Mouse (Mus musculus) neutrophil, adult 5-6 weeks (primary cell): ENCODE measurements around the gene Ulk3. TPM values are rescaled to one million over a fixed set of nuclear protein-coding genes. Genes with fewer than 3 reads are reported as not detected.
A peak's percentile ranks its signal among the peaks of the same experiment; 100 is the strongest.

Source experiments
- ATAC-seq: fragments of 151-379, 151-347 bp; 2 replicates; pipeline ENCODE4 v1.8.0; 2017; ENCODE audit warnings: mild to moderate bottlenecking, moderate TSS enrichment; ENCODE audit not compliant: insufficient number of reproducible peaks, poor library complexity, low FRiP score, severe bottlenecking; ENCODE audit errors: extremely low read depth
- total RNA-seq: library from RNA; stranded (forward); fragments of 200-1000 nt; gene quantifications from 2 replicates; pipeline ENCODE4 v1.2.3, GENCODE M21; 2017

Gene Ulk3
- total RNA-seq = 34.4 and 39.3 TPM in 2 replicates

DNA sequence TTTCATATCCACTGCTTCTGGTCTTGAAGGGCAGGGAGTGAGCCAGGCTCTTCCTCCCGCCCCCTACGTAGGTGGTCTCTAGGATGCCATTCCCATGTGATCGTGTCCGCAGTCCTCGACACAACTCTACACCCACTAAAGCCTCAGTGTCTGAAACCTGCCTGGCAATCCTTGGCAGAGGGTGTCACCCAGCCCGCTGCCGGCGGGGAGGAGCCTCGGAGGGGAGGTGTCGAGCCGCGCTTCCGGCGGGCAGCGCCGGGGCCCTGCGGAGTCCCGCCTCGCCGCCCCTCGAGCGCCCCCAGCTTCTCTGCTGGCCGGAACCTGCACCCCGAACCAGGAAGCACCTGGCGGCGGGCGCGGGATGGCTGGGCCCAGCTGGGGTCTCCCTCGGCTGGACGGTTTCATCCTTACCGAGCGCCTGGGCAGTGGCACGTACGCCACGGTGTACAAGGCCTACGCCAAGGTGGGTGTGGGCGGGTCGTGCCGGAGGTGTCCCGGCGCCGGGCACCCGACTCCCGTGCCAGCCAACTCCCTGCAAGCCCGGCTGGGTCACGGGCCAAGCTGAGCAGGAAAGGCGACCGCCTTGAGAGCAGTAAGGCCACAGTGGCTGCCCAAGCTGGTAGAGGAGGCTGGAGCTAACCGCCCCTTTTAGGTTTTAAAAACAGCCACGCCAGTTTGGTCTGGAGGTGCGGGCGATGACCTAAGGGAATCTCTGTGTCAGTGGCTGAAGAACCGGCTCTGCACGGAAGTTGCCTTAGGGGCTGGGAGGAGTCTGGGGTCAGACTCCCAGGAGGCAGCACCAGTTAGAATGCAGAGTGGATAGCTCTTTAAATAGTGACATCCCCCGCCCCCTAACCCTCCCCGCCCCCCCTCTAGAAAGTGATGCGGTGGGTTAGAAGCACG, at the start of gene Ulk3:
Ulk3 (plus strand) TSS at position 229 of the 903 bp plus-strand sequence.
- peak; percentile 52 for ATAC-seq

DNA sequence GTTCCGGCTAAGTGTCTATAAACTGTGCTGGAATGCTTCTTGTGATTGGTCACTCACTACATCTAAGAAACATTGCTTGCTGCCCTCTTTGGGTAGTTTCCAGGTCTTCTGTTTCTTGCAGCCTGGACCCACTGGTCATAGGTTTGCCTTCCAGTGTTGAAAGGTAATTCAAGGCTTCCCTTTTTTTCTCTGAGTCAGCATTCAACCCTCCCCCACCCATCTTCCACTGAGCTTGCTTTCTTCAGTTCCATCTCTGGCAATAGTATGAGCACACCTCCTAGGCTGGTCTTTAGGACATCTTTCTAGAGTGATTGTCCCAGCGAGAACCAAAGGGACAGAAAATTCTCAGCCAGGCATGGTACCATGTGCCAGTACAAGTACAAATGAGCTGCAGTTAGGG, 49.7 kb upstream of the Ulk3 start:
- ATAC-seq = no peak

DNA sequence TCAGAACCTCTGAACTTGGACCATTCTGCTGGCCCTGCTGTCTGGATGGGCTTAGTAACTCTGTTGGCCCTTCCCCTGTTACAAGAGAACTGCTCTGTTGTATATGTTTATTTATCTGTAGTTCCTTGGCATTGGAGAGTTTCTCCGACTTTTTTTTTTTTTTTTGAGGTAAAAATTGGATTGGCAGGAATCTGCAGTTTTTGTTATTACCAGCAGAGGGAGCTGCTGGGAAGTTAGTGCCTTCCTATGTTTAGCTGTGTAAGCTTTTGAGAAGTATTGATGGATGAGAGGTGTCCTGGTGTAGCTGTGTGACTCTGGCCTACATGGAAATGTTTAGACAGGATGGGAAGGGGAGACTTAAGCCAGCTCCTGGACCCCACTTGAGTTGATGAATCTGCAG, 47.9 kb upstream of the Ulk3 start:
- ATAC-seq = peak; percentile 46; the same call in 1 of the 2 replicates

DNA sequence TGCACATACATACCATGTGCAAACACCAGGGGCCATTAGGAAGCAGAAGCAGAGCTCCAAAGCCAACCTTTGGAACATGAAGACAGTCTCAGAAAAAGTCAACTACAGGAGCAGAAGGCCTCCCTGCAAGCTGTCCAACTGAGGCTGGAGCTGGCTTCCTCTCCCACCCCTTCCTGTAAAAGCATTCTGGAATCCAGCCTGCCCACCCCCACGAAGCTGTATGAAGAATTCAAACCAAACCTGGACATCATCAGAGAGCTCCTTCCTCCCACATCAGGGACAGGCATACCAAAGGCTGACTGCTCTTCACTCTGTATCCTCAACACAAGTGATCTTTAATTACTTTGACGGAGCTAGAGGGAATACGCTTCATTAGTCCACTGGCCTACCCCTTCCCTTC, 45.3 kb upstream of the Ulk3 start:
- ATAC-seq = no peak

DNA sequence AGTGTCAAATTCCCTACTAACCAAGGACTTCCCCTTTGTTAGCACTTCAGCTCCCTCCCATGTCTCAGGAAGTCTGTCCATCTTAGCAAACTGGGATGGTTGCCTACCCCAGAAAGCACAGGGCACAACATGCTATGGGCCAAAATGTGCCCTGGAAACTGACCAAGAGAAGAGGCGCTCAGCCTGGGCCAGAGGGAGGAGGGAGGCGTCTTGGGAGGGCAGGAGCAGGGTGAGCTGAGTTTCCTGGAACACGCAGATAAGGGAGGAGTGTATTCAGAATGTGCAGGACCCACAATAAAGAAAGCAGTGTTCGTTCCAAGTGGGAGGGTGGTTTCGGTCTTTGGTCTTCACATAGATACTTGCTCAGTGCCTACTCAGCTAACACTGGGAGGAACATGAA, 42.0 kb upstream of the Ulk3 start:
- ATAC-seq = no peak

DNA sequence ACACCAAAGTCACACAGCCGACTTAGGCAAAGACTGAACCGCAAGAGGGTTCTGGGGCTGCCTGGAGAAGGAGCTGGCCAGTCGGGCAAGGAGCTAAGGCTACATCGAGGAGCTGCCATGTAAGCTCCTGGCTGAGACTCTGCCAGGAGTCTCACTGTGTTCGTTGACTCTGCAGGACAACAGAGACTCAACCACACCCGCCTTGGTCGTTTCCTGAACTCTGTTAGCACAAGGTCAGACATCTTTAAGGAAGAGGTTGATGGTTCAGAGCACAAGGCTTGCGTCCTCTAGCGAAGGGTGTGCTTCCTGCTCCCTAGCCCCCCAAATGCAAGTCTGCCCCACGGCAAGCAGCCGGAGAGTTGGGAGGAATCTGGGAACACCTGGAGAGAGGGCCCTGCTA, 41.4 kb upstream of the Ulk3 start:
- no peak for ATAC-seq

DNA sequence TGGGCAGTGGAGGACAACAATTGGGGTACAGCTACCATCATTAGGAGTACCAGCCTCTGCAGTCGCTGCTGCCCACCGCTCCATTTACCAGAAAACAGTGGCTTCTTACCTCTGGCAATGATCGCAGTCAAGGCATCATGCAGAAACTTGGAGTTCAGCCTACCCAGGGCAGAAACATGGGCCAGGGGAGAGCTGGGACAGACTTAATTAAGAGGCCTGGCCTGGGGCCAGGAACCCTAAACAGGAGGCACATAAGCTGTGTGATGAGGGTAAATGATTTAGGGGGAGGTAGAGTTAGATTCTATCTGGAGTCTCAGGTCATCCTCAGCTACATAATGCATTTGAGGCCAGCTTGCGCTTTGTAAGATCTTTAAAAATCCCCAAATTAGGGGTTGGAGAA, 40.1 kb upstream of the Ulk3 start:
- no peak for ATAC-seq

DNA sequence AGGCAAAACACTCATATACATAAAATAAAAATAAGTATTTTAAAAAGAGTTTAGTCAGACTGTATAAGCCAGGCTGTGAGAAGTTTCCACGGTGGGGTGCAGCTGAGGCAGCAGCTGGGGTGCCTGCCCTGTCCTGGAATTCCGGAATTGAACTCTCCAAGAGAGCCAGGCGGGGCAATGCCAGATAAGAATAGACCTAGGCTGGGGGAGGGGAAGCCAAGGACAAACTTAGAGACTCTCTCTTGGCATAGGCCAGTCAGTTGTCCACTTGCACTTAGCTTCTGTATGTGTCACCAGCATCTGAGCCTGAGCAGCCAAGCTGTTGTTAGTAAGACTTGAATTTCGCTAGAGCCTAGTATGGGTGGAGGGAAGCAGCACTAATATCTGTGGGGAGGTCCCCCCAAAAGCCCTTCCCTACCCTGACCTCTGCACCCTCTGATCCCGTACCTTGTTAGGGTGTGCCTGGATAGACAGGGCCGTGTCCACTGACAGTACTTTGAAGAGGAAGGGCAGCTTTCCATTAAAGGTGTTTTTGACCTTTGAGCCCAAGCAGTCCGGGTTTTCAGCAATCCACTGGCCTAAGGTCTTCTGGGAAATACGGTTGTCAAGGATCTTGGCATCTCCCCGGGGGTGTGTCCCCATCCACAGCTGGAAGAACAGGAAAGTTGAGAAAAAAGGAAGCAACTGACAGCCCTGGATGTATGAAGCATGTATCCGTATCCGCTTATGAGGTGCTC, 39.0 kb upstream of the Ulk3 start:
- no peak for ATAC-seq

DNA sequence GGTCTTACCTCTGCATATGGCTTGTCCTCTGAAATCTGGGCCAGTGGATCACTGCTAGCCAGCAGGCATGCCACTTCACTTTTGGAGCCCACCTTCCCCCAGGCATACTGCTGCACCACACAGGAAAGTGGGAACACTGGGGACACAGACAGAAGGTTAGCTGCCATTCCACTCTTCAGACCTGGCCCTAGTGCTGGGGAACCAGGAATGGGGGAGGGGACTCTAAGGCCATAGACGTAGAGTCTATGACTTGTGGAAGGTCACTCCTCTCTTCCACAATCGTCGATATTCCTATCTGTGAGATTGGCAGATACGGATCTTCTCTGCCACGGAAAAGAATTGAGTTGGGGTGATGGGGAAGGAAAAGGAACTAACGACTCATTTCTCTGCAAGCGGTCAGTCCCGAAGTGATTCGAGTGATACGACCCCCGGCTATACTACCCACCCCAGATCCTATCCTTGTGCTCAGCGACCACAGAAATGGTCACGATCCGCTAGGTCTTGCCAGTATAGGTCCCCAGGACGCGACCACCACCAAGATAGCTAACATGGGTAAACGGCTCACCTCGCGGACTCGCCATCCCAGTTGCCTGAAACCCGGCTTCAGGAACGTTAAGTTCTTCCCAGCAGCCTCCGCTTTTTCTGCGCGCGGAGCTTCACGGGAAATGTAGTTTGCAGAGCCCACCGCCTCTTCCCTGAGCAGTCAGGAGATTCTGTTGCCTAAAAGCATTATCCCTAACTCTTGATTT, 36.9 kb upstream of the Ulk3 start, which contains the start of gene Mpi:
Mpi (minus strand) TSS at position 625 of the 749 bp plus-strand sequence.
- no peak for ATAC-seq

DNA sequence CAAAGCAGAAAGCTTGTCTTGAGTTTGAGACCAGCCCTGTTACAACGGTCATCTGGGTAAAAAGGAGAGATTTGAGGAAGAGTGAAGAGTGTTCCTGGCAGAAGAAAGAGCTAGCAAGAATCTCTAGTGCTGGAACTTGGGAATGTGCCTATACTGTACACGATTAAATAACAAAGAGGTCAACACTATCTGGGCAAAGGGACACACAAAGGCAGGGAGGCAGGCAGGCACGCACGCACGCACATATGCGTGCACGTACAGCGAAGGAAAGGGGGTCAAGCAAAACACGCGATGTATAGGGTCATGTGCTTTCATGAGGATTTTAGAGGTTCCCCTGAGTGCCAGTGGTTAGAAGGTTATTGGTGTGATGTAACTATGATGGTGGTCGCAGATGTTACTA, 36.1 kb upstream of the Ulk3 start:
- ATAC-seq = no peak

DNA sequence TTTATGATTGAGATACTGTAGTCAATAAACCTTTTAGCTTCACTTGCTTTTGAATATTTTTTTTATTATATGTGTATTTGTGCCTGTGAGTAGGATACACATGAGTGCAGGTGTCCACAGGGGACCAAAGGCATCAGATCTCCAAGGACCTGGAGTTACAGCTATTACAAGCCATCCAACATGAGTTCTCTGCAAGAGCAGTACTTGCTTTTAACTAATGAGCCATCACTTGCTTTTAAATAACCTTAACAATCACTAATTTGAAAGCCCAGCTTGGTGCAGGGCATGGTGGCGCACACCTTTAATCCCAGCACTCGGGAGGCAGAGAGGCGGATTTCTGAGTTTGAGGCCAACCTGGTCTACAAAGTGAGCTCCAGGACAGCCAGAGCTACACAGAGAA, 34.5 kb upstream of the Ulk3 start:
- no peak for ATAC-seq

DNA sequence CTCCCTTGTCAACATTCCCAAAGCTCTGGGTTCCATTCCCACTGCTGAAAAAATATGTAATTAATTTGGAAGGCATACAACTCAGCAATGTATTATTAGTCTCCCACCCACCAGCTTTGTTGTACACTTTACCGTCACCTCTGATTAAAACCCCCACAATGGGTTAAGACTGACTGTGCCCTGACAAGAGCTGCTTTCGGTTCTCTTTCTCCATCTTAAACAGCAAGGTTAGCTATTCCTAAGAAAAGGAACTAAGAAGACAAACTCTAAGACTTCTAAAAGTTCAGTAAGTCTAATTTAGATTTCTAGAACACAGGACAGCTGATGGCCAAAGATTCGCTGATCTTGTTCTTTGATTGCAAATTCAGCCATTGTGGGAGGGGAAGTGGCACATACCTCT, 32.0 kb upstream of the Ulk3 start:
- ATAC-seq = no peak

DNA sequence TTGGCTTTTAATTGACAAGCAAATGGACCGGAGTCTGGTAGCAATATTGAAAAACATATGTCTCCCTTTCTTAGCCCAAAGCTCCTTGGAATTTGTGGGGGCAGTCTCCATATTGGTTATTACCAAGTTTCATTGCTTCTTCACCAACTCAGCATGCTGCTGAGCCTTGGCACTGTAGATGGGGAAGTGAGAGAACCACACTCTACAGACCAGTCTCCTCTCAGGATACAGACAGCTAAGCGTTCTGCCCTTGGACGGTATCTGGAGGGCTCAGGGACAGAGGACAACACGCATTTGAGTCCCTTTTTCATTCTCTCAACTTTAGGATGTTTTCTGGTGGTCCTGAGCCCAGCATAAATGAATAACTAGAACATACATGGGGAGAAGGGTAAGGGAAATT, 30.6 kb upstream of the Ulk3 start:
- no peak for ATAC-seq

DNA sequence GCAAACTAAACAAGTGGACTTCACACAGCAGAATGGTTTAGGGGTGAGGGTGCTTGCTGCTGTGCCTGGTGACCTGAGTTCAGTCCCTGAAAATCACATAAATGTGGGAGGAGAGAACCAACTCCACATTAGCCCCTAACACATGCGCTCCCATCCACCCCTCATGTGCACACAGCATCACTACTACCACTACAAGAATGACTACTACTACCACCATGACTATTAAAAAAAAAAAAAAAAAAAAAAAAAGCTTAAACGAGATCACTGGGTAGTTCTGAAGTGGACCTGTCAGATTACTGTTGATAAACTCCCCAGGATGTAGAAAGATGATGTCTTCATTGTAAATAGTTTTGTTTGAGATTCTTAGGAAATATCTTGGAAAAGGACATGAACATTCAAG, 29.7 kb upstream of the Ulk3 start:
- no peak for ATAC-seq

DNA sequence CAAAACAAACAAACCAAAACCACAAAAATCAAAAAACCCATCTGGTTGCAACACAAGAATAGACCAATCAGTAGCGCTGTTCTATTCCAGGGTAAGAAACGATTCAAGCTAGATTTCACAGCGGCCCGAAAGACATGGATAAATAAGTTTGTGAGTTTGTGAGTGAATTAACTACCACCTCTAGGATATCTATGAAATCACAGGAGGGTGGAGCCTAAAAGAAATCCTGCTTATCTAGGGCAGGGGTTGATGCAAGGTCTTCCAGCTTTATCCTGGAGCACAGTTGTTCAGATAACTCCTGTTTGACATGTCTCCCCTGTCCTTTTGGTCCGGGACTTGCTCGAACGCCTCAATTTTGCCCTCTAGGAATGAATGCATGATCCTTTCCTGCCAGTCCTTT, 29.0 kb upstream of the Ulk3 start:
- ATAC-seq = no peak

DNA sequence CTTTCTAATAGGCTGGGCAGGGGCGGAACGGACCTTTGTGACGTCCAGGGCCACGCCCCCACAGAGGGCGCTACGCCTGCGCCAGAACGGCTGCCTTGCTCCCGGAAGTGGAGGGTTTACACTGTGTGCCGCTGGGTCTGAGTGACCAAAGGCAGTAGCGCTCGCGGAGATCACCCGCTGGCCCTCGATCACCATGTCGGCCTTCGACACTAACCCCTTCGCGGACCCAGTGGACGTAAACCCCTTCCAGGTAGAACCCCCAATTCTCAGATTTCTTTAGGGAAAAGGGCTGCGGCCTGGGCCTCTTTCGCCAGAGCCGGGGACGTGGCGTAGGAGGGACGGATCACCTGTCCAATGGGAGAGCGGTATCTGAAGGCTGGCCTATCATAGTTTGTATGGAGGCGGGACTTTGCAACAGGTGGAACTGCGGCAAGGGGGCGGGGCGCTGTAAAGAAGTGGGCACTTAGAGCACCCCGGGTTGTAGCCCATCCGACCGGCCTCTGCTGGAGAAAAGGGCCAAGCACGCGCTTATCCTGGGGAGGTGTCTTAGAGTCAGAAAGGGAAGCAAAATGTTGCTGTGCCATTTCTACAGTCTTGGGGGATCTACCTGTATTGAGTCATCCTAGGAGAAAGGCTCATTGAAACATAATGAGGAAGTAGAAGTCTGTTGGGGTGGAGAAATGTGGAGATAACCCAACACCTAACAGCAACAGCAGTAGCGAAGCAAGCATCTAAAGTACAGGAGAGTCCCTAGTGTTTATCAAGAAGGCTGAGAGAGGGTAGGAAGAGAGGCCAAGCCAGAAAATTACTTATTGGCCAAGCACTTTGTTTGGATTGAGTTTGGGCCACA, 28.2 kb upstream of the Ulk3 start, which contains the start of gene Scamp2:
Scamp2 (plus strand) TSS at position 83 of the 850 bp plus-strand sequence.
- peak; percentile 90 for ATAC-seq

DNA sequence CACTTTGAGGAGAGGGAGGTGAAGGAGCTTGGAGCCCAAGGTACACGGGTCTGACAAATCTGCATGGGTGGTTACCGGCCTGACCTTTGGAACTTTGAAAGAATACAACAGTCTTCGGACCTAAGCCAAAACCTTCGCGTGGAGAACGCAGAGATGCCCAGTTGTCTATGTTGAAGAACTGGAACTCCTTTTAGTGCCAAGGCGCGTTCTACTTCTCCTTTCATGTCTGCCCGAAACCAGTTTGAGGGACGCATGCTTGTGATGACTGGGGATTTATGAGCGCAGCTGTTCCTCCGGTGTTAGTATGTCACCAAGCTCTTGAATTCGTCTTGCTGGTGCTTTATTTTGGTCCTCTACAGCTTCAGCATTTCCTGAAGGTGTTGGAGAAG, 27.5 kb upstream of the Ulk3 start:
- ATAC-seq = peak; percentile 22; the same call in 1 of the 2 replicates

DNA sequence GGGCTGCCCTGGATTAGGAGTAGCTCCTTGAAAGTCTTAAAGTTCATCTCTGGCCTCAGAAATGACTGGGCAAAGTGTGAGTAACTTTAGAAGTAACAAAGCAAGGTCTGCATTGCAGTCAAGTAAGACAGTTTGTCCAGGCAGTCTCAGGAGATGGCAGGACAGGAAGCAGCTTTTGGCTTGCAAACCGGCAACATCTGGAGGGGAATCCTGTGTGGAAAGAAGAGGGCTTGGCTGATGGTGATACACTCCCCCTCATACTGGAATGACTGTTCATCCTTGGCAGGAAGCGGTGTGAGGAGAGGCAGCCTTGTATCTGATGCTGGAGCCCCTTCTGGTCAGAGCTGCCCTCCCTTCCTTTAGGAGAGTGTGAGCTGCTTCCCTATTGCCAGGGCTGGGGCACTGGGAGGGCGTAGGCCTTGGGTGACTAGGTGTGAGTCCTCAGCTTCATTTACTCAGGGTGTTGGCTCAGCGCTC, 26.3 kb upstream of the Ulk3 start:
- ATAC-seq = no peak
